Mouse (Mus musculus) CD8-positive naive resting alpha-beta T cell, adult 57 days (primary cell): ENCODE results near the gene Slc6a8. TPM values are rescaled to one million over a fixed set of nuclear protein-coding genes. Genes with fewer than 3 reads are reported as not detected.

Experiments
- total RNA-seq: library from RNA; stranded (reverse); gene quantifications from one replicate; pipeline ENCODE4 v1.2.4, GENCODE M21; 2023

Slc6a8 gene
- 0.58 TPM for total RNA-seq

GRCm38 (mm10) chrX:73672879-73673618 lies at the start of gene Slc6a8:
Slc6a8 (plus strand) TSS chrX:73673150.

DNA sequence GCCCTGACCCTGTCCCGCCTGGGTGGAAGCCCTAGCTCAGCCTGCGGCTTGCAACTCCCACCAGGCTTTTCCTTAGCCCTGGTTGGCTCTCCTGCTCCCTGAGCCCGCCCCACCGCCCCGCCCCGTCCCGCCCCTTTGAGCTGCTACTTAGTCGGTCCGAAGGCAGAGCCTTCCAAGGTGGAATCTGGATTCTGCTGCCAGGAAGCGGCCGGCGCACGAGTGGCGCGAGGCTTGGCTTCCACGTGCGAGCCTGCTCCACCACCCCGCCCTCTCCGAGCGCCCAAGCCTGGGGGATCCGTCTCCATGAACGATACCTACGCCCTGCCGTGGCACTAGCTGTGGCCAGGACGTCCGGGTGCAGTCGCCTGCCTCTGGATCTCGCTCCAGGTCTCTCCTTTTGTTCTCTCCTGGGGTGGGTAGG lies 33.7 kb upstream of the Slc6a8 start, which contains the start of gene Dusp9:
Gene Dusp9 (plus strand): TSS at position 165 of the 421 bp plus-strand sequence.

GRCm38 (mm10) chrX:73659575-73660283 lies 13.2 kb upstream of the Slc6a8 start, which contains the start of gene Pnck:
Pnck (minus strand) TSS chrX:73660117.

DNA sequence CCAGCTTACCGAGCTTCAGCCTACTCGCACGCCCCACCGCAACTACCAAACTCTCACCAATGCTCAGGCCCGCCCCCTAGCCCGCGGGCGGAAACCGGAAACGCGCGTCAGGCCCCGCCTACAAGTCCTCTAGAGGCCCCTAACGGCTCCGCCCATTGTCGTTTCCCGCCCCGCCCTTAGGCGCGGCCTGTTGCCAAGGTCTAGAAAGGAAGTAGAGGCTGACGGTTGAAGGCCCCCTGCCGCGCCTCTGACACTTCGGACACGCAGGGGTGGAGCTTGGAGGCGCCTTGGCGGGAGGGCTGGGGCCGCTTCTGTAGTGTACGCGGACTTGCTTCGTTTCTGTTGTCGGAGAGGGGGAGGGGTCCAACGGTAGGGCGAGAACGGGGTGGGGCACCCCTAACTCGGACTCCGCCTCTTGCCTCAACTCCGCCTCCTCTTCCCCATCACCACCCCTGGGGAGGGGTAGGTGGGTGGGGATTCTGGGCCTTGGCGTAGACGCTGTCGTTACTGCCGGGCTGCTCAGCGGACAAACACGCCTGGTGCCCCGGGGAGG lies 43.2 kb downstream of the Slc6a8 start, which contains the start of the genes Bcap31 and Abcd1:
Gene Bcap31 (minus strand): TSS at position 67 of the 553 bp plus-strand sequence.
Gene Abcd1 (plus strand): TSS at position 489 of the 553 bp plus-strand sequence.

Other genes with a start within 250 kb of the Slc6a8 start
- not detected for gene Trex2, start 237.8 kb upstream of the Slc6a8 start, total RNA-seq
- gene Haus7, start 214.1 kb upstream of the Slc6a8 start, total RNA-seq, result 22.9 TPM
- 0.43 TPM for gene Bgn, start 189.5 kb upstream of the Slc6a8 start, total RNA-seq
- gene Atp2b3, start 170.1 kb upstream of the Slc6a8 start, total RNA-seq, result not detected
- gene Dusp9, start 33.7 kb upstream of the Slc6a8 start, total RNA-seq, result 0.31 TPM
- 2.1 TPM for gene Pnck, start 13.0 kb upstream of the Slc6a8 start, total RNA-seq
- gene Bcap31, start 43.0 kb downstream of the Slc6a8 start, total RNA-seq, result 111 TPM
- gene Abcd1, start 43.4 kb downstream of the Slc6a8 start, total RNA-seq, result 32.7 TPM
- gene Plxnb3, start 83.9 kb downstream of the Slc6a8 start, total RNA-seq, result not detected
- gene Srpk3, start 101.3 kb downstream of the Slc6a8 start, total RNA-seq, result 9.7 TPM
- 124 TPM for gene Idh3g, start 113.7 kb downstream of the Slc6a8 start, total RNA-seq
- gene Ssr4, start 113.9 kb downstream of the Slc6a8 start, total RNA-seq, result 116 TPM
- 1.2 TPM for gene Pdzd4, start 151.8 kb downstream of the Slc6a8 start, total RNA-seq
- gene Avpr2, start 219.0 kb downstream of the Slc6a8 start, total RNA-seq, result not detected
- 21.3 TPM for gene L1cam, start 223.0 kb downstream of the Slc6a8 start, total RNA-seq
- 313 TPM for gene Arhgap4, start 248.7 kb downstream of the Slc6a8 start, total RNA-seq
- gene Naa10, start 248.8 kb downstream of the Slc6a8 start, total RNA-seq, result 69.4 TPM